Mouse (Mus musculus): ENCODE measurements around the gene Sv2b.

GRCm38 (mm10) chr7:75220786-75221185, 88.3 kb downstream of the Sv2b start:
- no peak for TF ChIP-seq CTCF (IDR thresholded peaks at IDR 0.05; ENCODE audit: extremely low read depth, insufficient read length, insufficient replicate concordance, low read depth, low read length)
- no peak for TF ChIP-seq POLR2A (IDR thresholded peaks at IDR 0.05; ENCODE audit: low read depth, low read length)

Data from small intestine, adult 2 months (tissue).